Mouse (Mus musculus) embryonic facial prominence, embryonic 12.5 days (tissue): ENCODE measurements at regions not wholly inside any gene's neighbourhood (a gene's known extent, or its start where the extent isn't known, plus 50 kb on each side); places are given as distances from the start of the nearest gene placed in this dataset.
A peak's percentile ranks its signal among the peaks of the same experiment; 100 is the strongest.

Experiments
- ATAC-seq: fragments of 200-750 bp; cut with Nextera tagmentation; 2 replicates; pipeline ENCODE4 v1.8.0; 2017; ENCODE audit not compliant: insufficient number of reproducible peaks, insufficient read depth, low FRiP score, low TSS enrichment
- H3K27ac ChIP-seq: fragments of 300-500 bp; sonication (generic); 2 replicates; pipeline ENCODE4 v1.5.1; 2016; ENCODE audit warnings: mild to moderate bottlenecking
- H3K27me3 ChIP-seq: fragments of 300-500 bp; sonication (generic); 2 replicates; pipeline ENCODE4 v1.6.1; 2016; ENCODE audit warnings: mild to moderate bottlenecking, moderate library complexity
- H3K36me3 ChIP-seq: fragments of 300-500 bp; sonication (generic); 2 replicates; pipeline ENCODE4 v1.6.1; 2016; ENCODE audit warnings: mild to moderate bottlenecking
- H3K4me1 ChIP-seq: fragments of 300-500 bp; sonication (generic); 2 replicates; pipeline ENCODE4 v1.6.1; 2016
- H3K4me2 ChIP-seq: fragments of 300-500 bp; sonication (generic); replicated peaks from 2 replicates; pipeline ENCODE4 v1.6.1; 2016; ENCODE audit warnings: mild to moderate bottlenecking, moderate library complexity
- H3K4me3 ChIP-seq: fragments of 300-500 bp; sonication (generic); 2 replicates; pipeline ENCODE4 v1.5.1; 2016; ENCODE audit warnings: mild to moderate bottlenecking
- H3K9ac ChIP-seq: fragments of 300-500 bp; sonication (generic); 2 replicates; pipeline ENCODE4 v1.6.1; 2016; ENCODE audit warnings: mild to moderate bottlenecking, moderate library complexity
- H3K9me3 ChIP-seq: fragments of 300-500 bp; sonication (generic); 2 replicates; pipeline ENCODE4 v1.6.1; 2016; ENCODE audit warnings: mild to moderate bottlenecking, moderate library complexity
- WGBS: fragments of 180-500 bp; shearing (Covaris S2); methylation state at CpG from one replicate; pipeline ENCODE4 v1.1.7; 2016; 5-methylcytosine and 5-hydroxymethylcytosine counted together

GRCm38 (mm10) chr10:95124476-95124875, 179.8 kb upstream of the Plxnc1 start:
- no peaks in the 10 kb centered on the region for H3K27me3 ChIP-seq
- WGBS, result 91% methylated on average over 2 of the region's 2 CpGs
- H3K36me3 ChIP-seq, result no peaks in the 10 kb centered on the region
- ATAC-seq, result no peak
- no peaks in the 10 kb centered on the region for H3K4me1 ChIP-seq
- H3K4me2 ChIP-seq, result no peak overlapping the region
- H3K9me3 ChIP-seq, result no peaks in the 10 kb centered on the region
- no peak overlapping the region for H3K9ac ChIP-seq
- H3K4me3 ChIP-seq, result no peak overlapping the region
- H3K27ac ChIP-seq, result no peak overlapping the region

GRCm38 (mm10) chr10:95120007-95120406, 175.4 kb upstream of the Plxnc1 start:
- Histone ChIP-seq H3K9ac (no peak overlapping the region), H3K4me2 (no peak overlapping the region), H3K9me3 (no peaks in the 10 kb centered on the region), H3K4me3 (no peak overlapping the region), H3K36me3 (no peaks in the 10 kb centered on the region), H3K4me1 (no peaks in the 10 kb centered on the region; the same call in 1 of the 2 replicates), H3K27ac (no peak overlapping the region), H3K27me3 (no peaks in the 10 kb centered on the region)
- no peak for ATAC-seq
- 76% methylated on average over 4 of the region's 4 CpGs for WGBS

GRCm38 (mm10) chr10:95118786-95119351, 174.2 kb upstream of the Plxnc1 start:
- Histone ChIP-seq H3K4me2 (no peak overlapping the region), H3K36me3 (no peaks in the 10 kb centered on the region), H3K9me3 (no peaks in the 10 kb centered on the region), H3K4me3 (no peak overlapping the region), H3K27ac (no peak overlapping the region), H3K4me1 (no peaks in the 10 kb centered on the region; the same call in 1 of the 2 replicates), H3K27me3 (no peaks in the 10 kb centered on the region), H3K9ac (no peak overlapping the region)
- no peak for ATAC-seq
- WGBS, result 60% methylated on average over 8 of the region's 8 CpGs

- no peak for ATAC-seq
- WGBS, result 72% methylated on average over 3 of the region's 3 CpGs
- 0 out of 2 replicates have a peak overlapping the region, but pooled peaks have one; percentile 30 for H3K27ac ChIP-seq
These were observed 173.1 kb upstream of the Plxnc1 start for GRCm38 (mm10) chr10:95117731-95118212.

GRCm38 (mm10) chr10:95117041-95117730, 172.6 kb upstream of the Plxnc1 start:
- Histone ChIP-seq H3K36me3 (no peaks in the 10 kb centered on the region), H3K4me1 (no peaks in the 10 kb centered on the region; the same call in 1 of the 2 replicates), H3K4me2 (no peak overlapping the region), H3K4me3 (no peak overlapping the region), H3K9me3 (no peaks in the 10 kb centered on the region), H3K9ac (no peak overlapping the region), H3K27ac (no peak overlapping the region), H3K27me3 (no peaks in the 10 kb centered on the region)
- WGBS, result 83% methylated on average over 6 of the region's 6 CpGs
- no peak for ATAC-seq

More at GRCm38 (mm10) chr10:95117731-95118212, 173.1 kb upstream of the Plxnc1 start:
- H3K9ac ChIP-seq, result no peak overlapping the region
- H3K4me3 ChIP-seq, result no peak overlapping the region
- no peak overlapping the region for H3K4me2 ChIP-seq
- no peaks in the 10 kb centered on the region for H3K9me3 ChIP-seq
- no peaks in the 10 kb centered on the region for H3K27me3 ChIP-seq
- H3K4me1 ChIP-seq, result no peaks in the 10 kb centered on the region; the same call in 1 of the 2 replicates
- no peaks in the 10 kb centered on the region for H3K36me3 ChIP-seq

GRCm38 (mm10) chr10:95116579-95117011, 172.0 kb upstream of the Plxnc1 start:
- Histone ChIP-seq H3K9me3 (no peaks in the 10 kb centered on the region), H3K9ac (no peak overlapping the region), H3K36me3 (no peaks in the 10 kb centered on the region), H3K27ac (no peak overlapping the region), H3K4me3 (no peak overlapping the region), H3K27me3 (no peaks in the 10 kb centered on the region), H3K4me1 (no peaks in the 10 kb centered on the region; the same call in 1 of the 2 replicates), H3K4me2 (no peak overlapping the region)
- no peak for ATAC-seq
- 51% methylated on average over 3 of the region's 3 CpGs for WGBS

GRCm38 (mm10) chr10:95112837-95113388, 168.3 kb upstream of the Plxnc1 start:
- Histone ChIP-seq H3K27me3 (no peaks in the 10 kb centered on the region), H3K36me3 (no peaks in the 10 kb centered on the region), H3K4me1 (peaks cover under 1% of the 10 kb centered on the region; the same call in 1 of the 2 replicates), H3K9ac (no peak overlapping the region), H3K4me3 (no peak overlapping the region), H3K9me3 (no peaks in the 10 kb centered on the region), H3K27ac (no peak overlapping the region), H3K4me2 (no peak overlapping the region)
- no peak for ATAC-seq
- 55% methylated on average over 9 of the region's 9 CpGs for WGBS

- no peak overlapping the region for H3K4me2 ChIP-seq
- ATAC-seq, result no peak
- no peak overlapping the region for H3K9ac ChIP-seq
- H3K4me1 ChIP-seq, result 0 out of 2 replicates have a peak, but pooled peaks cover 5% of the 10 kb centered on the region
- no peaks in the 10 kb centered on the region for H3K9me3 ChIP-seq
- 61% methylated on average over 14 of the region's 14 CpGs for WGBS
- H3K4me3 ChIP-seq, result no peak overlapping the region
- H3K27me3 ChIP-seq, result no peaks in the 10 kb centered on the region
- H3K27ac ChIP-seq, result no peak overlapping the region
- H3K36me3 ChIP-seq, result no peaks in the 10 kb centered on the region
These were observed 167.7 kb upstream of the Plxnc1 start for GRCm38 (mm10) chr10:95112231-95112774.

- WGBS, result 89% methylated on average over 21 of the region's 21 CpGs
- Histone ChIP-seq H3K9ac (no peak overlapping the region), H3K27ac (no peak overlapping the region), H3K9me3 (no peaks in the 10 kb centered on the region), H3K36me3 (no peaks in the 10 kb centered on the region), H3K4me3 (no peak overlapping the region), H3K4me2 (no peak overlapping the region), H3K4me1 (0 out of 2 replicates have a peak, but pooled peaks cover 7% of the 10 kb centered on the region), H3K27me3 (no peaks in the 10 kb centered on the region)
- no peak for ATAC-seq
These were observed 166.2 kb upstream of the Plxnc1 start for GRCm38 (mm10) chr10:95110786-95111185.

GRCm38 (mm10) chr10:95109576-95109975, 164.9 kb upstream of the Plxnc1 start:
- ATAC-seq, result no peak
- WGBS, result 87% methylated on average over 2 of the region's 2 CpGs

GRCm38 (mm10) chr10:95107532-95108251, 163.1 kb upstream of the Plxnc1 start:
- no peaks in the 10 kb centered on the region for H3K36me3 ChIP-seq
- H3K27ac ChIP-seq, result peak overlapping the region; percentile 69
- no peak overlapping the region for H3K9ac ChIP-seq
- ATAC-seq, result no peak
- no peaks in the 10 kb centered on the region for H3K9me3 ChIP-seq
- H3K4me1 ChIP-seq, result 0 out of 2 replicates have a peak, but pooled peaks cover 7% of the 10 kb centered on the region
- WGBS, result 24% methylated on average over 3 of the region's 3 CpGs
- no peak overlapping the region for H3K4me2 ChIP-seq
- no peak overlapping the region for H3K4me3 ChIP-seq
- no peaks in the 10 kb centered on the region for H3K27me3 ChIP-seq

More at GRCm38 (mm10) chr10:95109576-95109975, 164.9 kb upstream of the Plxnc1 start:
- Histone ChIP-seq H3K9ac (no peak overlapping the region), H3K27ac (no peak overlapping the region), H3K4me2 (no peak overlapping the region), H3K4me1 (0 out of 2 replicates have a peak, but pooled peaks cover 7% of the 10 kb centered on the region), H3K36me3 (no peaks in the 10 kb centered on the region), H3K9me3 (no peaks in the 10 kb centered on the region), H3K4me3 (no peak overlapping the region), H3K27me3 (no peaks in the 10 kb centered on the region)
